Mouse (Mus musculus): ENCODE measurements at regions not wholly inside any gene's neighbourhood (a gene's known extent, or its start where the extent isn't known, plus 50 kb on each side); places are given as distances from the start of the nearest gene placed in this dataset.

- Histone ChIP-seq H3K9ac (no peak overlapping the region), H3K27ac (ENCODE audit: poor library complexity, severe bottlenecking) (no peak overlapping the region), H3K36me3 (no peaks in the 10 kb centered on the region), H3K4me3 (no peak overlapping the region), H3K9me3 (replicated peaks) (0 out of 2 replicates have a peak, but pooled peaks cover 3% of the 10 kb centered on the region), H3K4me2 (no peak overlapping the region), H3K4me1 (replicated peaks) (peaks cover 24% of the 10 kb centered on the region), H3K27me3 (replicated peaks) (no peaks in the 10 kb centered on the region; the same call in 1 of the 2 replicates)
- WGBS: 80% methylated on average over 4 of the region's 4 CpGs
- ATAC-seq (ENCODE audit: insufficient number of reproducible peaks, low FRiP score): no peak
Measured at GRCm38 (mm10) chr5:118364646-118365045, 119.6 kb downstream of the 2410131K14Rik start.

- 0 out of 2 replicates have a peak, but pooled peaks cover 3% of the 10 kb centered on the region for H3K9me3 ChIP-seq (replicated peaks)
- H3K27me3 ChIP-seq (replicated peaks): no peaks in the 10 kb centered on the region; the same call in 1 of the 2 replicates
- no peak overlapping the region for H3K9ac ChIP-seq
- ATAC-seq (ENCODE audit: insufficient number of reproducible peaks, low FRiP score): no peak
- H3K4me3 ChIP-seq: no peak overlapping the region
- 78% methylated on average over 7 of the region's 7 CpGs for WGBS
- H3K36me3 ChIP-seq: no peaks in the 10 kb centered on the region
- no peak overlapping the region for H3K27ac ChIP-seq (ENCODE audit: poor library complexity, severe bottlenecking)
- H3K4me2 ChIP-seq: no peak overlapping the region
- peaks cover 23% of the 10 kb centered on the region for H3K4me1 ChIP-seq (replicated peaks)
Measured at GRCm38 (mm10) chr5:118365196-118365595, 120.2 kb downstream of the 2410131K14Rik start.

GRCm38 (mm10) chr5:118365651-118366050 lies 120.6 kb downstream of the 2410131K14Rik start:
- WGBS: 38% methylated on average over 5 of the region's 5 CpGs
- no peak overlapping the region for H3K4me2 ChIP-seq
- ATAC-seq (ENCODE audit: insufficient number of reproducible peaks, low FRiP score): no peak
- H3K27me3 ChIP-seq (replicated peaks): no peaks in the 10 kb centered on the region; the same call in 1 of the 2 replicates
- peaks cover 18% of the 10 kb centered on the region for H3K4me1 ChIP-seq (replicated peaks)
- H3K9ac ChIP-seq: no peak overlapping the region
- no peak overlapping the region for H3K27ac ChIP-seq (ENCODE audit: poor library complexity, severe bottlenecking)
- 0 out of 2 replicates have a peak, but pooled peaks cover 3% of the 10 kb centered on the region for H3K9me3 ChIP-seq (replicated peaks)
- H3K4me3 ChIP-seq: no peak overlapping the region
- no peaks in the 10 kb centered on the region for H3K36me3 ChIP-seq

GRCm38 (mm10) chr5:118367047-118367446 lies 122.0 kb downstream of the 2410131K14Rik start:
- WGBS: 67% methylated on average over 11 of the region's 11 CpGs

GRCm38 (mm10) chr5:118373581-118373981 lies 128.6 kb downstream of the 2410131K14Rik start:
- Histone ChIP-seq H3K27me3 (replicated peaks) (0 out of 2 replicates have a peak, but pooled peaks cover 5% of the 10 kb centered on the region), H3K4me2 (peak overlapping the region; percentile 63), H3K36me3 (no peaks in the 10 kb centered on the region), H3K9ac (no peak overlapping the region), H3K27ac (ENCODE audit: poor library complexity, severe bottlenecking) (no peak overlapping the region), H3K9me3 (replicated peaks) (0 out of 2 replicates have a peak, but pooled peaks cover 3% of the 10 kb centered on the region), H3K4me3 (peak overlapping the region; percentile 10; the same call in 1 of the 2 replicates), H3K4me1 (replicated peaks) (peaks cover 26% of the 10 kb centered on the region)
- no peak for ATAC-seq (ENCODE audit: insufficient number of reproducible peaks, low FRiP score)
- 7% methylated on average over 13 of the region's 13 CpGs for WGBS

More at GRCm38 (mm10) chr5:118367047-118367446, 122.0 kb downstream of the 2410131K14Rik start:
- H3K4me1 ChIP-seq (replicated peaks): peaks cover 16% of the 10 kb centered on the region
- 0 out of 2 replicates have a peak overlapping the region, but pooled peaks have one; percentile 17 for H3K4me2 ChIP-seq
- H3K27ac ChIP-seq (ENCODE audit: poor library complexity, severe bottlenecking): peak overlapping the region; percentile 37
- no peaks in the 10 kb centered on the region for H3K36me3 ChIP-seq
- 0 out of 2 replicates have a peak, but pooled peaks cover 3% of the 10 kb centered on the region for H3K9me3 ChIP-seq (replicated peaks)
- ATAC-seq (ENCODE audit: insufficient number of reproducible peaks, low FRiP score): no peak; the same call in 1 of the 2 replicates
- no peak overlapping the region for H3K4me3 ChIP-seq
- H3K27me3 ChIP-seq (replicated peaks): no peaks in the 10 kb centered on the region
- H3K9ac ChIP-seq: no peak overlapping the region

- H3K4me3 ChIP-seq: no peak overlapping the region
- no peak overlapping the region for H3K27ac ChIP-seq (ENCODE audit: poor library complexity, severe bottlenecking)
- no peak overlapping the region for H3K4me2 ChIP-seq
- ATAC-seq (ENCODE audit: insufficient number of reproducible peaks, low FRiP score): 0 out of 2 replicates have a peak, but pooled peaks have one; percentile 4
- 58% methylated on average over 2 of the region's 2 CpGs for WGBS
- H3K27me3 ChIP-seq (replicated peaks): 0 out of 2 replicates have a peak, but pooled peaks cover 11% of the 10 kb centered on the region
- no peaks in the 10 kb centered on the region for H3K36me3 ChIP-seq
- peaks cover 36% of the 10 kb centered on the region for H3K4me1 ChIP-seq (replicated peaks)
- H3K9ac ChIP-seq: no peak overlapping the region
- H3K9me3 ChIP-seq (replicated peaks): no peaks in the 10 kb centered on the region
Measured at GRCm38 (mm10) chr5:118374968-118375367, 129.9 kb downstream of the 2410131K14Rik start.

GRCm38 (mm10) chr5:118375916-118376315 lies 130.9 kb downstream of the 2410131K14Rik start:
- Histone ChIP-seq H3K4me3 (no peak overlapping the region), H3K4me1 (replicated peaks) (peaks cover 42% of the 10 kb centered on the region), H3K27me3 (replicated peaks) (0 out of 2 replicates have a peak, but pooled peaks cover 11% of the 10 kb centered on the region), H3K9me3 (replicated peaks) (no peaks in the 10 kb centered on the region), H3K9ac (no peak overlapping the region), H3K27ac (ENCODE audit: poor library complexity, severe bottlenecking) (no peak overlapping the region), H3K4me2 (no peak overlapping the region), H3K36me3 (no peaks in the 10 kb centered on the region)
- ATAC-seq (ENCODE audit: insufficient number of reproducible peaks, low FRiP score): no peak
- WGBS: 65% methylated on average over 5 of the region's 5 CpGs

GRCm38 (mm10) chr5:118376478-118376877 lies 131.5 kb downstream of the 2410131K14Rik start:
- H3K4me1 ChIP-seq (replicated peaks): peaks cover 45% of the 10 kb centered on the region
- ATAC-seq (ENCODE audit: insufficient number of reproducible peaks, low FRiP score): no peak
- 77% methylated on average over 5 of the region's 5 CpGs for WGBS
- no peak overlapping the region for H3K4me2 ChIP-seq
- H3K36me3 ChIP-seq: no peaks in the 10 kb centered on the region
- no peak overlapping the region for H3K27ac ChIP-seq (ENCODE audit: poor library complexity, severe bottlenecking)
- no peaks in the 10 kb centered on the region for H3K9me3 ChIP-seq (replicated peaks)
- 0 out of 2 replicates have a peak, but pooled peaks cover 11% of the 10 kb centered on the region for H3K27me3 ChIP-seq (replicated peaks)
- H3K9ac ChIP-seq: no peak overlapping the region
- no peak overlapping the region for H3K4me3 ChIP-seq

- Histone ChIP-seq H3K27ac (ENCODE audit: poor library complexity, severe bottlenecking) (no peak overlapping the region), H3K36me3 (no peaks in the 10 kb centered on the region), H3K4me2 (no peak overlapping the region), H3K4me1 (replicated peaks) (peaks cover 48% of the 10 kb centered on the region), H3K9ac (no peak overlapping the region), H3K4me3 (no peak overlapping the region), H3K9me3 (replicated peaks) (no peaks in the 10 kb centered on the region), H3K27me3 (replicated peaks) (0 out of 2 replicates have a peak, but pooled peaks cover 11% of the 10 kb centered on the region)
- 77% methylated on average over 8 of the region's 8 CpGs for WGBS
- ATAC-seq (ENCODE audit: insufficient number of reproducible peaks, low FRiP score): no peak
Measured at GRCm38 (mm10) chr5:118377402-118377848, 132.4 kb downstream of the 2410131K14Rik start.

GRCm38 (mm10) chr5:118379245-118380051 lies 134.4 kb downstream of the 2410131K14Rik start:
- Histone ChIP-seq H3K36me3 (no peaks in the 10 kb centered on the region), H3K4me2 (peak overlapping the region; percentile 86; the same call in 1 of the 2 replicates), H3K27ac (ENCODE audit: poor library complexity, severe bottlenecking) (no peak overlapping the region), H3K4me3 (no peak overlapping the region), H3K9me3 (replicated peaks) (no peaks in the 10 kb centered on the region), H3K4me1 (replicated peaks) (peaks cover 34% of the 10 kb centered on the region), H3K9ac (no peak overlapping the region), H3K27me3 (replicated peaks) (0 out of 2 replicates have a peak, but pooled peaks cover 11% of the 10 kb centered on the region)
- no peak for ATAC-seq (ENCODE audit: insufficient number of reproducible peaks, low FRiP score)
- 49% methylated on average over 24 of the region's 24 CpGs for WGBS

- H3K27ac ChIP-seq (ENCODE audit: poor library complexity, severe bottlenecking): 0 out of 2 replicates have a peak overlapping the region, but pooled peaks have one; percentile 11
- 0 out of 2 replicates have a peak, but pooled peaks cover 9% of the 10 kb centered on the region for H3K27me3 ChIP-seq (replicated peaks)
- H3K9me3 ChIP-seq (replicated peaks): no peaks in the 10 kb centered on the region
- H3K9ac ChIP-seq: peak overlapping the region; percentile 58; the same call in 1 of the 2 replicates
- ATAC-seq (ENCODE audit: insufficient number of reproducible peaks, low FRiP score): 0 out of 2 replicates have a peak, but pooled peaks have one; percentile 8
- H3K4me1 ChIP-seq (replicated peaks): peaks cover 32% of the 10 kb centered on the region
- peak overlapping the region; percentile 86 for H3K4me2 ChIP-seq
- H3K36me3 ChIP-seq: no peaks in the 10 kb centered on the region
- WGBS: 8% methylated on average over 5 of the region's 5 CpGs
- peak overlapping the region; percentile 52 for H3K4me3 ChIP-seq
Measured at GRCm38 (mm10) chr5:118380052-118380421, 135.0 kb downstream of the 2410131K14Rik start.

All from heart, embryonic 12.5 days (tissue).